Mouse (Mus musculus): ENCODE results near the gene Gm20379.
A peak's percentile ranks its signal among the peaks of the same experiment; 100 is the strongest.

The Gm20379 gene

DNA sequence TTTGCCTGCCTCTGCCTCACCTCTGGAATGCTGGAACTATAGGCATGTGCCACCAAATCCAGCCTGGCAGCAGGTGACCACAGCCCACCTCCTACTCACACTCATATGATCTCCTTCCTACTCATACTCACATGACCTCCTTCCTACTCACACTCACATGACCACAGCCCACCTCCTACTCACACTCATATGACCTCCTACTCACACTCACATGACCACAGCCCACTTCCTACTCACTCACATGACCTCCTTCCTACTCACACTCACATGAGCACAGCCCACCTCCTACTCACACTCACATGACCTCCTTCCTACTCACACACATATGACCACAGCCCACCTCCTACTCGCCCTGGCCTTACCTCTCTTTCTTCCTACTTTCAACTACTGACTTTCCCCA lies 31.1 kb downstream of the Gm20379 start:
- DNase-seq (ENCODE audit: low read depth), result peak; percentile 74

DNA sequence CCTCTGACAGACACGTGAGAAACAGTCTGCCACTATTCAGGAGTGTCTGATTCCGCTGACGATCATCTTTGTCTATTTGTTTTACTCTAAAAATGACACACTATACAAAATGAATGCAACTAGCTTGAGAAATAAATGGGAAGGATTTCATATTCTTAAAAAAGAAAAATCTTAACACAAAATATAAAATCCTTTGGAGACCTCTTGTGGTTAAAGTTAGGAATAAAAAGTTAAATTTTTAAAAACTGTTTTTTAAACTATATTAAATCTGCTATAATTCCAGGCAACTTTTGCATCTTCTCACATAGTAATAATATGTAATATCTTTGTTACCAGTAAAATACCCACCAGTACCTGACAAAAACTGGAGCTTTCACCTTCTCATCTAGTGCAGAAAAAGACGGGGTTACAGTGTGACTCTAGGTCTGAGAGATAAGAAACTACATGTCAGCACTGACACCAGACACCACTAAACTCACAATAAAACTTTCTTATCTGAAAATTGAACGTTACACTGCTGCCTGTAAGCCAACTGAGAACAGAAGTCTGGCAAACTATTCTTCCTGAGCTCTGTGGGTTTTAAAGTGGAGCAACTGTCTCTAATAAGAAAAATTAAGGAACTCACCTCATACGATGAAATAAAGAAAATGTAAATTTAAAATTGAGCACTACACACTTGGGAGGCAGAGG lies 32.1 kb downstream of the Gm20379 start:
- DNase-seq (ENCODE audit: low read depth), result peak; percentile 29

DNA sequence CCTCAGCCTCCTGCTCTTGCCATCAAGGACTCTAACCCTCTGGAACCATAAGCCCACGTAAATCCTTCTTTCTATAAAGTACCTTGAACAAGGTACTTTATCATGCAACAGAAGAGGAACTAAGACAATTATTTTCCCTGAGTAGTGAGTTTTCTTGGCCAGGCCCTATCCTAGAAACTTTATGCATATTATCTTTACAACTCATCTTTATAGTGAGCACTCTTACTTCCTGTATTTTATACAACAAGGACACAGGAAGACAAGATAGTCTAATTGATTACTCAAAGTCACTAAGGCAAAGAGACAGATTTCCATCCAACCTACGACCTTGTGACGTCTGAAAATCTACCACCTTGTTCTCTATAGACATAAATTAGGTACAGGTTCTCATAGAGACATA lies 34.0 kb downstream of the Gm20379 start:
- DNase-seq (ENCODE audit: low read depth), result no peak

DNA sequence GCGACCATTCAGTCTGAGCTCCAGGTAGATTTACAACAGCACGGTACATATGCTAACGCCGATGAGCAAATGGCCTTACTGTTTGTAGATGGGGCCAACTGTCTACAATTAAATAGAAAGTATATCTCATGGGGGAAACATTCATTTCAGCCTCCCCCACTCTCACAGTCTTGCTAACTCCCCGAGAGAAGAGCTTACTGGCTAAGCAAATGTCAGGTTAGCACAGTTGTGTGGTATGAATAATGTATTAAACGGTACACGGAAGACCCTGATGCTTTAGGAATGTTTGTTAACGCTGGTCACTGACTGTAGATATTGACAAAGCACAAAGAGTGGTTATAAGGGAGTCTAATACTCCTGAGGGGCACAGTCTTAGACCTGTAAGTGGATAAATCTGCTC lies 38.3 kb downstream of the Gm20379 start:
- DNase-seq (ENCODE audit: low read depth), result no peak

DNA sequence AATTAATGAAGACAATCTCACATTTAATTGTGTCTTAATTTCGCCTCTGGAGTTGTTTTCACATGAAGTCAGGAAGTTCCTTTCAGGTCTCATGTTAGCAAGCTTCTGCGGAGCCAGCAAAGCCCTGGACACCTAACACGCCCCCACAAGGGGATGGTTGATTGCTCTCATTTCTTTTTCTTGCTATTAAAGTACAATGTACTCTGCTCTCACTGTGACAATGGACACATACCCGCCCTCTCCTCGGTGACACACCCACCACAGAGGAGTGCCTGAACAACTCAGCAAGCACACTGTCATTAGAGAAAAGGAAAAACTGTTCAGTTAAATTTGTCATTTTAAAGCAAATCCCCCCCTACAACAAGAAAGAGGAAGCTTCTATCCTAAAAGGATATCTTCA lies 40.6 kb downstream of the Gm20379 start:
- no peak for DNase-seq (ENCODE audit: low read depth)

DNA sequence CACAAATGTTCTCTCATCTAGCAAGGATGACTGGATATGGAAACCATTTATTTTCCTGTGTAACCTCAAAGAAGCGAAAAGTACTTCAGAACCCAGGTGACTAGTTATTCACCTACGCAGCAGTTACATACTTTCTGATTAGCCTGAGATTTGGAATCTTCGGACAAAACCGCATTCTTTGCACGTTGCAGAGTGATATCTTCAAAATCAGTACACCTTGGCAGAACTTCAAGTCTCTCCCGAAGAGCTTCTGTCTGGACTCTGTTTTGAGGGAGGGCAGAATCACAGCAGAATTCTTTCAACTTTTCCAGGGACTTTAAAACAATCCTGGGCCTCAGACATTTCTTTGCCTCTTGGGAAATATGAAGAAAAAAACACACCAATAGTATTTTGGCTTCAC lies 45.3 kb downstream of the Gm20379 start:
- DNase-seq (ENCODE audit: low read depth), result no peak

DNA sequence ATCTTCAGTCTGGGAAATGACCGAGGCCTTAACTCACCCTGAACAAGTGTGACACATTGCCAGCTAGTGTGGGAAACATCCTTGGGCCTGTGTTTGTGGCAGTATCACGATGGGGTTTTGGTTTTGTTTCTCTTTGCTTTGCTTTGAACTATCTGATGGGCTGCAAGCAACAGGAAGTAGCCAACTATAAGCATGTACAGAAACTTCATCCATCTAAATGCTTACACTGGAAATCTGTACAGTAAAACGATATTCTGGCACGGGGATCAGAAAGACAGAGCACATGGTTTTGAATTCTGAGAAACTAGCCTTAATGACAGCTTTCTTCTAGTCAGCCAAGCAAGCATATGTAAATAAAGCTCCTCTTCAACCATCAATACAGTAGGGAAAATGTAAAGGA lies 48.2 kb downstream of the Gm20379 start:
- DNase-seq (ENCODE audit: low read depth), result no peak

DNA sequence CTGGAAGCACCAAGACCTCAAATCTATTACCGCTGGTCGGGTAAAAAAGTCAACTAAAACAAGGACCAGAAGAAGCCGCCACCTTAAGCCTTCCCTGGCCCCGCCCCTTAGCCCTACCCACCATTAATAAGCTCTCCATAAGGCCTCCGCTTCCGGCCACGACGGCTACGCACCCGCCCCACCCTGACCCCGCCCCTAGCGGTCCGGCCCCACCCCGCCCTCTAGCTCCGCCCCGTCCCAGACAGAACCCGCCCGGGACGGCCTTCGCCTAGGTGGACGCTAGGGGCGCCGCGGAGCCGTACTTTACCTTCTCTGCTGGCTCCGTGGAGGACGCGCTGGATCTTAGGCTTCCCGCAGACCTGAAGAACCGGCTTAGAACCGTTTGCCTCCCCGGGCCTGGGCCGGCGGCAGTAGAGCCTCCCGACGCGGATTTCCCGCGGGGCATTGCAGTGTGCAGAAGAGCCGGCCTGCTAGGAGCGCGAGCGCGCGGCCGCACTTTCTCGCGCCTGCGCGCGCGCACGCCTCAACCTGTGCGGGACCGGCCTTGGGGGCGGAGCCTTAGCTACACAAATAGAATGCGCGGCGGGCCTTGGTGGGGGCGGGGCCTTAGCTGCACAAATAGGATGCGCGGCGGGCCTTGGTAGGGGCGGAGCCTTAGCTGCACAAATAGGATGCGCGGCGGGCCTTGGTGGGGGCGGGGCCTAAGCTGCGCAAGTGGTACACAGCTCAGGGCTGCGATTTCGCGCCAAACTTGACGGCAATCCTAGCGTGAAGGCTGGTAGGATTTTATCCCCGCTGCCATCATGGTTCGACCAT lies 48.9 kb downstream of the Gm20379 start, which contains the start of the genes Dhfr and Msh3:
Gene Dhfr, plus strand, starts transcription at position 271 of the 816 bp plus-strand sequence.
Gene Msh3, minus strand, starts transcription at position 548 of the 816 bp plus-strand sequence.
- peak; percentile 99 for DNase-seq (ENCODE audit: low read depth)

DNA sequence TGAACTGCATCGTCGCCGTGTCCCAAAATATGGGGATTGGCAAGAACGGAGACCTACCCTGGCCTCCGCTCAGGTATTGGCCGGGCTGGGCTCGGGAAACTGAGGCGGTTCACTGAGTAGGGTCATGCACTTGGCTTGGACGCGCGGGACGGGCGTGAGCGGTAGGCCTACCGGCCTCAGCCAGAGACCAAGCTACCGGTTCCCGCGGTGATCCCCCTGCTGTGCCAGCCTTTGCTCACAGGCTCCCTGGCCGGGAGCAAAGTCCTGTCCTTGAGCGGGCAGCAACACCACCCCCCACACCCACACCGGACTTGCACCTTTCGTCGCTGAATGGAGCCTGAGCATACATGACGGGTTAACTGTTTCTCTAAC lies 49.5 kb downstream of the Gm20379 start:
- no peak for DNase-seq (ENCODE audit: low read depth)

DNA sequence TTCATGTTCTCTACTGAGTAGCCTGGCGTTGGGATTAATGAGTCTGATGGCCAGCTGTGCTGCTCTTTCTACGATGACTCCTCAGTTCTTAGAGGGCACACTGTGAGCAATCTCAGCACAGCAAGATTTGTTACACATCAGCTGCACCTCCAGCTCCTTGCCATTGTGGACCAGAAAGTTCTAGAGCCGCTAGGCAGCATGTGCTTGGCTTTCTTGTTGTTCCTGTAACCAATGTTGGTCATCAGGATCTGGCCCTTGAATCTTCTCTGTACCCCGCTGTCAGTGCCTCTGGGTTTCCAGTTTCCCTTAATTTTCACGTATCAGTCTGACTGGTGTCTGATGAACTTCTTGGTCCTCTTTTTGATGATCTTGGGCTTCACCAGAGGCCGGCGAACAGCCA lies 50.6 kb downstream of the Gm20379 start:
- no peak for DNase-seq (ENCODE audit: low read depth)

All from 416B (cell line).